Mouse (Mus musculus) C2C12 (cell line): Measurements from ENCODE around the gene AI464131. TPM values are rescaled to one million over a fixed set of nuclear protein-coding genes. Genes with fewer than 3 reads are reported as not detected.

Experiments used
- H3K27me3 ChIP-seq: one replicate; pipeline ENCODE4 v1.6.1; 2011; ENCODE audit not compliant: control insufficient read depth, insufficient read depth, insufficient read length
- H3K36me3 ChIP-seq: one replicate; pipeline ENCODE4 v1.6.1; 2011; ENCODE audit not compliant: control insufficient read depth, insufficient read depth
- H3K4me3 ChIP-seq: one replicate; pipeline ENCODE4 v1.5.1; 2011; ENCODE audit warnings: mild to moderate bottlenecking, control low read depth; ENCODE audit not compliant: poor library complexity, insufficient read depth, severe bottlenecking
- H3K79me2 ChIP-seq: one replicate; pipeline ENCODE4 v1.6.1; 2011; ENCODE audit not compliant: control insufficient read depth, insufficient read depth
- H3K79me3 ChIP-seq: one replicate; pipeline ENCODE4 v1.6.1; 2011; ENCODE audit warnings: low read depth, control low read depth
- H3ac ChIP-seq: one replicate; pipeline ENCODE3; 2011; ENCODE audit warnings: low read depth; ENCODE audit not compliant: control insufficient read depth, insufficient read length
- CEBPB ChIP-seq: IDR thresholded peaks from one replicate; pipeline ENCODE4 v1.6.1; 2011; ENCODE audit warnings: low read depth, mild to moderate bottlenecking, control low read depth, moderate library complexity
- CTCF ChIP-seq: IDR thresholded peaks from one replicate; pipeline ENCODE4 v1.5.1; 2011; ENCODE audit not compliant: control insufficient read depth, insufficient read depth, insufficient read length
- FOSL1 ChIP-seq: IDR thresholded peaks from one replicate; pipeline ENCODE4 v1.8.0; 2011; ENCODE audit warnings: mild to moderate bottlenecking, low read length; ENCODE audit not compliant: poor library complexity, insufficient read depth, severe bottlenecking
- MAX ChIP-seq: IDR thresholded peaks from one replicate; pipeline ENCODE4 v1.6.1; 2011; ENCODE audit warnings: mild to moderate bottlenecking, control low read depth
- MYOD1 ChIP-seq: IDR thresholded peaks from one replicate; pipeline ENCODE4 v1.6.1; 2011; ENCODE audit warnings: low read depth; ENCODE audit not compliant: control insufficient read depth, insufficient read length
- MYOG ChIP-seq: IDR thresholded peaks from one replicate; pipeline ENCODE4 v1.6.1; 2011; ENCODE audit not compliant: control insufficient read depth, insufficient read length; ENCODE audit errors: extremely low read depth
- USF1 ChIP-seq: IDR thresholded peaks from one replicate; pipeline ENCODE4 v1.6.1; 2011; ENCODE audit warnings: low read depth, mild to moderate bottlenecking, control low read depth, moderate library complexity
- polyA plus RNA-seq: library from polyadenylated mRNA; unstranded; fragments of >200 nt; fragmentation: generic; extraction: Trizol; gene quantifications from one replicate; pipeline ENCODE4 v1.2.1, GENCODE M21; 2012; ENCODE audit warnings: missing spikeins

Gene AI464131
- polyA plus RNA-seq, 1 experiment: 2.8 TPM

DNA sequence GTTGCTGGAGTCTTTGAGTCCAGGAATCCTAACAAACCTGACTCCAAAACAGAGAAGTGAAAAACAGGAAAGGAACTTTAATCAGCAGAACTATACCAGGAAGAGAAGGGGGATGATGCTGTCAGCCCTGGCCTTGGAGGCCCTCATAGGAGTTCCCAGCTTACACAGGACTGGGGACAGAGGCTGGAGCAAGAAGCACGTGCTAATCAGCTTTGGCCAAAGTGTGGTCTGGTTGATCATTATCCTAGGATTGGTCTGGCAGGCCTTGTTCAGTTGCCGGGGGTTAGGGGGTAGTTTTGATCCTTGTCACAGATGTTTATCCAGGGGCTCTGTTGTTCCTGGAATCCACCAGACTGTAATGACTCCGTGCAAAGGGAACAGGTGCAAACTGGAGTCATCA, 8.5 kb downstream of the AI464131 start:
- Histone ChIP-seq H3K79me2 (no peaks in the 10 kb centered on the region), H3K4me3 (no peak overlapping the region), H3K36me3 (no peaks in the 10 kb centered on the region), H3K79me3 (no peaks in the 10 kb centered on the region), H3K27me3 (no peaks in the 10 kb centered on the region), H3ac (no peak overlapping the region)
- TF ChIP-seq MAX (no peak), FOSL1 (no peak), CTCF (no peak), CEBPB (no peak), MYOD1 (no peak), USF1 (no peak), MYOG (no peak)

DNA sequence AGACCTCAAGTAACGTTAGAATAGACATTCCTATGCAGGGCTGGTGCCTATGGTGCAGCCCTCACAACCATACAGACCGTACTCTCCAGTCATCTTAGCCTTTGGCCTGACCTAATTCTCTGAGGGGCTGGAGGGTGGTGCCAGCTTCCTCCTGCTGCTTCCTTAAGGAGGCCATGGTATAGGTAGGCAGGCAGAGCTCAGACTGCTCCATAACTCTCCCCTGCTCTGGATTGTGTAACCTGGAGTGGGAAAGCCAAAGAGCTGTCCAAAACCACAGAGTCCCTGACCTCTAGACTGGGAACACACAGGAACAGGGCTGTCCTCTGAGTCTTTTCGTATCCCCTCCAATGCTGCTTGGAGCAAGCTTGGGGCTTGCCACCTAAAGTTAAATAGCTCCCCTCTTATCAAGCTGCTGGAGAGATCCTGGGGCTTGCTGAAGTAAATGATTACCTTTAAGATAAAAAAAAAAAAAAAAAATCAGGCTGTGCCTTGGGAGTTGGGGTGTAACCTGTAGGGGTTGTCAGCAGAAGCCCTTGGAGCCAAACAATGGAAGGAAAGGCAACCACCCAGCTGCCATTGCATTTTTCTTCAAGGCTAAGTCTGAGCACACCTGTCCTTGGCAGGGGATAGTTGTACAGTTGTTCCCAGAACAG, 9.3 kb downstream of the AI464131 start:
- no peaks in the 10 kb centered on the region for H3K36me3 ChIP-seq
- H3K79me3 ChIP-seq: no peaks in the 10 kb centered on the region
- H3K27me3 ChIP-seq: peaks cover 3% of the 10 kb centered on the region
- no peak for TF ChIP-seq MAX
- TF ChIP-seq CEBPB: no peak
- no peak for TF ChIP-seq MYOG
- TF ChIP-seq USF1: no peak
- no peak for TF ChIP-seq MYOD1
- TF ChIP-seq FOSL1: no peak
- no peak for TF ChIP-seq CTCF
- no peak overlapping the region for H3K4me3 ChIP-seq
- H3ac ChIP-seq: no peak overlapping the region
- no peaks in the 10 kb centered on the region for H3K79me2 ChIP-seq

DNA sequence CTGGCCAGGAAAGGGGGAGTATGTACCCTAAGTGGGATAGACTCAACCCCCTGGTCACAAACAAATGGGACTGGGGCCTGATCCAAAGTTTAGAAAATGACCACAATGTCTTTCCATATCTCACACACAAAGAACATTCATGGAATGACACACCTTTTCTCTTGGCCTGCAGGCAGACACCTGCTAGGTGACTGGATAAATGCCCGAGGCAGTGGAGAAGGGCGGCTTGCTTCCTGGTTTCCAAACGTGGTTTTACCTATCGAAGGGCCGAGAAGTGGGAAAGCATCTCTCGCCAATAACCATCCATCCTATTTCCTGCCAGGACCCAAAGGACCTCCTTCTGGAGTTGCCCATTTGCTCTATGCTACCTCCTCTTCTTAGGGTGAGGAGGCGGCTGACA, 9.9 kb downstream of the AI464131 start:
- no peaks in the 10 kb centered on the region for H3K36me3 ChIP-seq
- no peaks in the 10 kb centered on the region for H3K79me2 ChIP-seq
- no peak overlapping the region for H3ac ChIP-seq
- TF ChIP-seq MYOG: no peak
- TF ChIP-seq FOSL1: no peak
- no peak for TF ChIP-seq CTCF
- no peak for TF ChIP-seq CEBPB
- no peak for TF ChIP-seq USF1
- TF ChIP-seq MYOD1: no peak
- TF ChIP-seq MAX: no peak
- peaks cover 3% of the 10 kb centered on the region for H3K27me3 ChIP-seq
- no peaks in the 10 kb centered on the region for H3K79me3 ChIP-seq
- H3K4me3 ChIP-seq: no peak overlapping the region

DNA sequence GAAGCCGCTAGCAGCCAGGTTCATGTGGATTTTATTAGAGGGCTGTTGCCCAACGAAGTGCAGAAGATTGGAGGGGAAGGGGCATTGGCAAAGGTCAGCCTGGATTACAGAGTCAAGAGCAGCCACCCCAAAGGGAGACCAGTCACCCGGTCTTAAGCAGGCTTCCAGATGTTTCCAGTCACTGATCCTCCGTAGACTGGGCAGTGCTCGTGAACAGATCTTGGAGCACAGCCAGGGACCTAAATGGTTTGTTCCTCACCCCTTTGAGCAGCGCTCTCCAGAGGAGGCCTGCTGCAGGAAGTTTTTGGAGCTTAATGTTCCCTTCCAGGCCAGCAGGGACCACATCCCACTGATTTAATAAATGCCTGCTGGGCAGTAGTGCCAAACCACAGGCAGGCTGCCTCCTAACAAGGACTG, 21.3 kb downstream of the AI464131 start:
- no peaks in the 10 kb centered on the region for H3K27me3 ChIP-seq
- H3K36me3 ChIP-seq: peaks cover 21% of the 10 kb centered on the region
- TF ChIP-seq MYOD1: no peak
- no peak for TF ChIP-seq USF1
- no peak for TF ChIP-seq FOSL1
- TF ChIP-seq CTCF: no peak
- TF ChIP-seq MAX: no peak
- TF ChIP-seq CEBPB: no peak
- no peak for TF ChIP-seq MYOG
- no peaks in the 10 kb centered on the region for H3K79me3 ChIP-seq
- no peak overlapping the region for H3K4me3 ChIP-seq
- H3K79me2 ChIP-seq: no peaks in the 10 kb centered on the region
- no peak overlapping the region for H3ac ChIP-seq

DNA sequence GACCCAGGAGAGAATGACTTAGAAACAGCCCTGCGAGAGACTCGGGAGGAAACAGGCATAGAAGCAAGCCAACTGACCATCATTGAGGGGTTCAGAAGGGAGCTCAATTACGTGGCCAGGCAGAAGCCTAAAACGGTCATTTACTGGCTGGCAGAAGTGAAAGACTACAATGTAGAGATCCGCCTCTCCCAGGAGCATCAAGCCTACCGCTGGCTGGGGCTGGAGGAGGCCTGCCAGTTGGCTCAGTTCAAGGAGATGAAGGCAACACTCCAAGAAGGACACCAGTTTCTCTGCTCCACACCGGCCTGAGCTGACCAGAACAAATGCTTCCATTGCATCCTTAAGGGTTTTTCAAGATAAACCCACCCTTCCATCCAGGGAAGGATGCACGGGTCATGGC, 22.6 kb downstream of the AI464131 start:
- no peak for TF ChIP-seq MAX
- TF ChIP-seq CEBPB: no peak
- no peak for TF ChIP-seq MYOG
- Histone ChIP-seq H3ac (no peak overlapping the region), H3K27me3 (no peaks in the 10 kb centered on the region), H3K79me2 (no peaks in the 10 kb centered on the region), H3K36me3 (peaks cover 21% of the 10 kb centered on the region), H3K79me3 (no peaks in the 10 kb centered on the region), H3K4me3 (no peak overlapping the region)

DNA sequence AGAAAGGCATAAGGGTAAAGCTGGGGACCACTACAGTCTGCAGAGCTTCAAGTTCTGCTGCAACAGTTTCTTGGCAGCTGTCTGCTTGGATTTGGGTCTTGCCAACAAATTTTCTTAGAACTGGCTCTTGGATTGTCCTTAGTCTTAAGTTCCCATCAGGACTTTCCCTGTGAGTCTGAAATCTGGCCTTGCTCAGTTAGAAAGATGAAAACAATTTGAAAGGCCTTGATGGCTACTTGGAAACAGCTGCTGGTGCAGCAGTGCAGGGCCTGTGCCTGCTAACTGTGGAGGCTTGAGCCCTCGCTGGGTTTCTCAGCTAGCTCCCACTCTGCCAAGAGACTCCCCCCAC, 23.4 kb downstream of the AI464131 start:
- TF ChIP-seq MYOD1: no peak
- TF ChIP-seq USF1: no peak
- TF ChIP-seq MYOG: no peak
- no peak for TF ChIP-seq CTCF
- TF ChIP-seq CEBPB: no peak
- TF ChIP-seq FOSL1: no peak
- no peak for TF ChIP-seq MAX
- no peak overlapping the region for H3ac ChIP-seq
- H3K4me3 ChIP-seq: no peak overlapping the region
- H3K27me3 ChIP-seq: no peaks in the 10 kb centered on the region
- peaks cover 21% of the 10 kb centered on the region for H3K36me3 ChIP-seq
- no peaks in the 10 kb centered on the region for H3K79me2 ChIP-seq
- H3K79me3 ChIP-seq: no peaks in the 10 kb centered on the region
